Mouse (Mus musculus): ENCODE measurements around the gene Tbc1d16. TPM values are rescaled to one million over a fixed set of nuclear protein-coding genes. Genes with fewer than 3 reads are reported as not detected.

The Tbc1d16 gene
- polyA plus RNA-seq, 1 experiment, result 1.2 TPM

GRCm38 (mm10) chr11:119132198-119133035, 95.9 kb downstream of the Tbc1d16 start:
- H3K4me1 ChIP-seq (ENCODE audit: control insufficient read depth, insufficient read depth, low read length), result peaks cover 4% of the 10 kb centered on the region; the same call in 1 of the 2 replicates
- H3K27ac ChIP-seq (ENCODE audit: control insufficient read depth, insufficient read depth, low read depth, low read length, poor library complexity), result no peak overlapping the region
- WGBS, result 68% methylated on average over 14 of the region's 14 CpGs
- TF ChIP-seq CTCF (IDR thresholded peaks at IDR 0.05; ENCODE audit: control insufficient read depth, insufficient read depth, low read length) (no peak), POLR2A (IDR thresholded peaks at IDR 0.05; ENCODE audit: borderline replicate concordance, control insufficient read depth, low read depth, low read length) (no peak)
- H3K4me3 ChIP-seq (replicated peaks; ENCODE audit: control insufficient read depth, low read depth, low read length), result no peak overlapping the region

- H3K4me3 ChIP-seq (replicated peaks; ENCODE audit: control insufficient read depth, low read depth, low read length), result no peak overlapping the region
- H3K27ac ChIP-seq (ENCODE audit: control insufficient read depth, insufficient read depth, low read depth, low read length, poor library complexity), result no peak overlapping the region
- TF ChIP-seq POLR2A (IDR thresholded peaks at IDR 0.05; ENCODE audit: borderline replicate concordance, control insufficient read depth, low read depth, low read length) (no peak), CTCF (IDR thresholded peaks at IDR 0.05; ENCODE audit: control insufficient read depth, insufficient read depth, low read length) (no peak)
- peaks cover 11% of the 10 kb centered on the region for H3K4me1 ChIP-seq (ENCODE audit: control insufficient read depth, insufficient read depth, low read length)
- 39% methylated on average over 22 of the region's 24 CpGs for WGBS
Observed at GRCm38 (mm10) chr11:119130081-119130765, 98.1 kb downstream of the Tbc1d16 start.

- peaks cover 11% of the 10 kb centered on the region for H3K4me1 ChIP-seq (ENCODE audit: control insufficient read depth, insufficient read depth, low read length)
- no peak overlapping the region for H3K4me3 ChIP-seq (replicated peaks; ENCODE audit: control insufficient read depth, low read depth, low read length)
- no peak overlapping the region for H3K27ac ChIP-seq (ENCODE audit: control insufficient read depth, insufficient read depth, low read depth, low read length, poor library complexity)
- no peak for TF ChIP-seq CTCF (IDR thresholded peaks at IDR 0.05; ENCODE audit: control insufficient read depth, insufficient read depth, low read length)
- TF ChIP-seq POLR2A (IDR thresholded peaks at IDR 0.05; ENCODE audit: borderline replicate concordance, control insufficient read depth, low read depth, low read length), result no peak
- 68% methylated on average over 18 of the region's 18 CpGs for WGBS
Observed at GRCm38 (mm10) chr11:119129281-119130058, 98.8 kb downstream of the Tbc1d16 start.

- H3K27ac ChIP-seq (ENCODE audit: control insufficient read depth, insufficient read depth, low read depth, low read length, poor library complexity), result no peak overlapping the region
- H3K4me3 ChIP-seq (replicated peaks; ENCODE audit: control insufficient read depth, low read depth, low read length), result no peak overlapping the region
- WGBS, result 55% methylated on average over 11 of the region's 11 CpGs
- no peak for TF ChIP-seq POLR2A (IDR thresholded peaks at IDR 0.05; ENCODE audit: borderline replicate concordance, control insufficient read depth, low read depth, low read length)
- no peak for TF ChIP-seq CTCF (IDR thresholded peaks at IDR 0.05; ENCODE audit: control insufficient read depth, insufficient read depth, low read length)
- H3K4me1 ChIP-seq (ENCODE audit: control insufficient read depth, insufficient read depth, low read length), result peaks cover 11% of the 10 kb centered on the region
Observed at GRCm38 (mm10) chr11:119128668-119129280, 99.5 kb downstream of the Tbc1d16 start.

- 25% methylated on average over 9 of the region's 9 CpGs for WGBS
- H3K27ac ChIP-seq (ENCODE audit: control insufficient read depth, insufficient read depth, low read depth, low read length, poor library complexity), result no peak overlapping the region
- peaks cover 15% of the 10 kb centered on the region for H3K4me1 ChIP-seq (ENCODE audit: control insufficient read depth, insufficient read depth, low read length)
- TF ChIP-seq CTCF (IDR thresholded peaks at IDR 0.05; ENCODE audit: control insufficient read depth, insufficient read depth, low read length) (no peak), POLR2A (IDR thresholded peaks at IDR 0.05; ENCODE audit: borderline replicate concordance, control insufficient read depth, low read depth, low read length) (no peak)
- H3K4me3 ChIP-seq (replicated peaks; ENCODE audit: control insufficient read depth, low read depth, low read length), result no peak overlapping the region
Observed at GRCm38 (mm10) chr11:119127686-119128473, 100.4 kb downstream of the Tbc1d16 start.

- peaks cover 20% of the 10 kb centered on the region for H3K4me1 ChIP-seq (ENCODE audit: control insufficient read depth, insufficient read depth, low read length)
- no peak overlapping the region for H3K4me3 ChIP-seq (replicated peaks; ENCODE audit: control insufficient read depth, low read depth, low read length)
- no peak for TF ChIP-seq POLR2A (IDR thresholded peaks at IDR 0.05; ENCODE audit: borderline replicate concordance, control insufficient read depth, low read depth, low read length)
- TF ChIP-seq CTCF (IDR thresholded peaks at IDR 0.05; ENCODE audit: control insufficient read depth, insufficient read depth, low read length), result no peak
- 52% methylated on average over 12 of the region's 12 CpGs for WGBS
- no peak overlapping the region for H3K27ac ChIP-seq (ENCODE audit: control insufficient read depth, insufficient read depth, low read depth, low read length, poor library complexity)
Observed at GRCm38 (mm10) chr11:119127147-119127546, 101.2 kb downstream of the Tbc1d16 start.
